Mouse (Mus musculus): Measurements from ENCODE around the gene Ninl. TPM values are rescaled to one million over a fixed set of nuclear protein-coding genes. Genes with fewer than 3 reads are reported as not detected.
"Not testable (repeated sequence)": the region's sequence is repeated elsewhere in the genome, so short reads cannot be mapped to it uniquely, and the experiment has no call there.

Gene Ninl
- total RNA-seq, 2 experiments from 2014 or later: 0.50 to 0.51 TPM

GRCm38 (mm10) chr2:150963246-150963645 lies 75.9 kb downstream of the Ninl start:
- Histone ChIP-seq H3K27ac (no peak overlapping the region), H3K4me3 (no peak overlapping the region)
- no peak for DNase-seq
- intact Hi-C loops (cut with DNase I): no loop called here
- TF ChIP-seq CTCF (IDR thresholded peaks at IDR 0.05): no peak

- Histone ChIP-seq H3K27ac (no peak overlapping the region), H3K4me3 (no peak overlapping the region)
- TF ChIP-seq CTCF (IDR thresholded peaks at IDR 0.05): no peak
- intact Hi-C loops (cut with DNase I): no loop called here
- no peak for DNase-seq
Observed at GRCm38 (mm10) chr2:150959521-150959920, 79.7 kb downstream of the Ninl start.

- Histone ChIP-seq H3K4me3 (no peak overlapping the region), H3K27ac (no peak overlapping the region)
- TF ChIP-seq CTCF (IDR thresholded peaks at IDR 0.05): no peak
- intact Hi-C loops (cut with DNase I): no loop called here
- no peak for DNase-seq
Observed at GRCm38 (mm10) chr2:150955859-150956258, 83.3 kb downstream of the Ninl start.

GRCm38 (mm10) chr2:150951201-150951600 lies 88.0 kb downstream of the Ninl start:
- intact Hi-C loops (cut with DNase I): no loop called here
- no peak for TF ChIP-seq CTCF (IDR thresholded peaks at IDR 0.05)
- DNase-seq: no peak
- H3K27ac ChIP-seq: no peak overlapping the region
- no peak overlapping the region for H3K4me3 ChIP-seq

- intact Hi-C loops (cut with DNase I): no loop called here
- no peak for TF ChIP-seq CTCF (IDR thresholded peaks at IDR 0.05)
Observed at GRCm38 (mm10) chr2:150950056-150950455, 89.1 kb downstream of the Ninl start.

GRCm38 (mm10) chr2:150949652-150950051 lies 89.5 kb downstream of the Ninl start:
- Histone ChIP-seq H3K4me3 (no peak overlapping the region), H3K27ac (no peak overlapping the region)
- DNase-seq: no peak
- intact Hi-C loops (cut with DNase I): no loop called here
- no peak for TF ChIP-seq CTCF (IDR thresholded peaks at IDR 0.05)

More at GRCm38 (mm10) chr2:150950056-150950455, 89.1 kb downstream of the Ninl start:
- no peak for DNase-seq
- Histone ChIP-seq H3K27ac (no peak overlapping the region), H3K4me3 (no peak overlapping the region)

- TF ChIP-seq CTCF (IDR thresholded peaks at IDR 0.05): no peak
- Histone ChIP-seq H3K27ac (no peak overlapping the region), H3K4me3 (no peak overlapping the region)
- intact Hi-C loops (cut with DNase I): no loop called here
- DNase-seq: no peak
Observed at GRCm38 (mm10) chr2:150948786-150949185, 90.4 kb downstream of the Ninl start.

GRCm38 (mm10) chr2:150947880-150948611 lies 91.1 kb downstream of the Ninl start:
- DNase-seq; H3K27ac ChIP-seq; H3K4me3 ChIP-seq; intact Hi-C loops (cut with DNase I): not testable (repeated sequence)

- H3K27ac ChIP-seq; H3K4me3 ChIP-seq; DNase-seq; intact Hi-C loops (cut with DNase I): not testable (repeated sequence)
Observed at GRCm38 (mm10) chr2:150947341-150947740, 91.8 kb downstream of the Ninl start.

- no peak for DNase-seq
- no peak overlapping the region for H3K27ac ChIP-seq
- intact Hi-C loops (cut with DNase I): no loop called here
- no peak for TF ChIP-seq CTCF (IDR thresholded peaks at IDR 0.05)
- H3K4me3 ChIP-seq: no peak overlapping the region
Observed at GRCm38 (mm10) chr2:150944017-150944416, 95.2 kb downstream of the Ninl start.

- TF ChIP-seq CTCF (IDR thresholded peaks at IDR 0.05): no peak
- Histone ChIP-seq H3K27ac (no peak overlapping the region), H3K4me3 (no peak overlapping the region)
- intact Hi-C loops (cut with DNase I): no loop called here
- DNase-seq: no peak
Observed at GRCm38 (mm10) chr2:150934659-150935058, 104.5 kb downstream of the Ninl start.

GRCm38 (mm10) chr2:150933482-150933881 lies 105.7 kb downstream of the Ninl start:
- no peak overlapping the region for H3K27ac ChIP-seq
- TF ChIP-seq CTCF (IDR thresholded peaks at IDR 0.05): no peak
- no peak overlapping the region for H3K4me3 ChIP-seq
- no peak for DNase-seq
- intact Hi-C loops (cut with DNase I): no loop called here

GRCm38 (mm10) chr2:150930806-150931205 lies 108.4 kb downstream of the Ninl start:
- no peak for DNase-seq
- intact Hi-C loops (cut with DNase I): no loop called here
- TF ChIP-seq CTCF (IDR thresholded peaks at IDR 0.05): no peak

GRCm38 (mm10) chr2:150929156-150929555 lies 110.0 kb downstream of the Ninl start:
- H3K27ac ChIP-seq: no peak overlapping the region
- no peak overlapping the region for H3K4me3 ChIP-seq
- intact Hi-C loops (cut with DNase I): no loop called here

More at GRCm38 (mm10) chr2:150930806-150931205, 108.4 kb downstream of the Ninl start:
- Histone ChIP-seq H3K27ac (no peak overlapping the region), H3K4me3 (no peak overlapping the region)

More at GRCm38 (mm10) chr2:150929156-150929555, 110.0 kb downstream of the Ninl start:
- DNase-seq: no peak
- no peak for TF ChIP-seq CTCF (IDR thresholded peaks at IDR 0.05)

All from gastrocnemius, adult 2 months (tissue).